ENCODE assay signal across 8 mouse cellular contexts in the genomic region with DNA sequence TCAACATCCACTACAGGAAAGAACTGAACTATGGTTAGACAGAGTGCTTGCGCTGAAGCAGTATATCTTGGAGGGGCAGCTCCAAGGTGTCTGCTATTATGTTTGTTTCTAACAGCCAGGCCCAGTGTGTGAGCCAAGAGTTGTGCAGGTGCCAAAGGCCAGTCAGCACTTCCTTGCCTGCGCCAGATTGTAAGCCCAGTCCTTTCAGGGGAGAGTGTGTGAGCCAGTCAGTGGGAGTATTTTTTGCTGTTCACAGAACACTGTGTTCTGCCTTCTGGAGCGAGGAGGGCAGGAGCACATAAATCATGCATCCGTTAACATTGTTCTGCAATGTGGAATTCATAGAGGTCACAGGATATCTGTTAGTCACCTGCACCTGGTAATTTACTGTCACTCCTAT.
DNase-seq lines count a peak whose midpoint lies in the region; ATAC-seq and TF ChIP-seq lines count a peak whose summit lies in the region.
"Had no signal": no experiment of that assay in that cellular context is flagged by ENCODE, and none has a peak within 500 bp of the region (broad histone marks: within the 10 kb centered on the region; RNA-seq: fewer than 3 reads in every experiment).

No protein-coding gene starts in this region.

- ATAC-seq in intestine, postnatal 0 days: no peak

- no peaks in the 10 kb centered on the region for H3K27me3 ChIP-seq in intestine, postnatal 0 days (replicated peaks; ENCODE audit: control insufficient read depth, insufficient read depth, low read length)
- H3K27me3 ChIP-seq: liver, embryonic 15.5 days had no signal

- H3K9me3 ChIP-seq in intestine, postnatal 0 days (ENCODE audit: control insufficient read depth): no peaks in the 10 kb centered on the region
- H3K9me3 ChIP-seq: liver, embryonic 15.5 days had no signal

- no peaks in the 10 kb centered on the region for H3K4me1 ChIP-seq in intestine, postnatal 0 days (replicated peaks; ENCODE audit: control insufficient read depth, insufficient read depth, low read length)
- H3K4me1 ChIP-seq: liver, embryonic 15.5 days had no signal

- H3K27ac ChIP-seq in gastrocnemius, adult 2 months: no peak overlapping the region
- H3K27ac ChIP-seq in intestine, postnatal 0 days (ENCODE audit: low read depth, low read length): no peak overlapping the region
- H3K27ac ChIP-seq: liver, embryonic 15.5 days had no signal

- no peak overlapping the region for H3K4me3 ChIP-seq in gastrocnemius, adult 2 months
- no peak overlapping the region for H3K4me3 ChIP-seq in intestine, postnatal 0 days (ENCODE audit: low read depth, low read length)
- H3K4me3 ChIP-seq: liver, embryonic 15.5 days had no signal

- no peak overlapping the region for H3K4me2 ChIP-seq in intestine, postnatal 0 days (replicated peaks; ENCODE audit: low read depth)
- H3K4me2 ChIP-seq: liver, embryonic 15.5 days had no signal

- no peak for TF ChIP-seq CTCF in gastrocnemius, adult 2 months (IDR thresholded peaks at IDR 0.05)
- no peak for TF ChIP-seq CTCF in intestine, postnatal 0 days (IDR thresholded peaks at IDR 0.05; ENCODE audit: low read depth)

- intact Hi-C loops in gastrocnemius, adult 2 months (cut with DNase I): no loop called here
- intact Hi-C loops in left cerebral cortex, postnatal 4 days (cut with DNase I): no loop called here

- DNase-seq in Muller cell, postnatal 12 days (ENCODE audit: inconsistent ontology term): peak; percentile 36
- DNase-seq in adrenal gland, postnatal 14 days: peak; percentile 38
- peak; percentile 66 for DNase-seq in gastrocnemius, adult 2 months
- DNase-seq in kidney, adult 8-10 months: peak; percentile 22 to 76
- DNase-seq in left cerebral cortex, postnatal 4 days: peak; percentile 83
- peak; percentile 71 for DNase-seq in telencephalon, adult 2 months (ENCODE audit: low read depth, low spot score)

- no peaks in the 10 kb centered on the region for H3K36me3 ChIP-seq in intestine, postnatal 0 days (ENCODE audit: control insufficient read depth, insufficient read depth)
- H3K36me3 ChIP-seq: liver, embryonic 15.5 days had no signal

- H3K9ac ChIP-seq in intestine, postnatal 0 days (ENCODE audit: low read depth, low read length): no peak overlapping the region
- H3K9ac ChIP-seq: liver, embryonic 15.5 days had no signal

- WGBS in intestine, postnatal 0 days: 53% methylated on average over 4 of the region's 4 CpGs
